Mouse (Mus musculus): ENCODE data around the gene Gm6502.
"Not testable (repeated sequence)": the region's sequence is repeated elsewhere in the genome, so short reads cannot be mapped to it uniquely, and the experiment has no call there.

Gm6502 gene

GRCm38 (mm10) chr5:94314135-94314534 lies at the start of gene Gm6502:
Gm6502 (plus strand) TSS chr5:94314435.
- DNase-seq (ENCODE audit: low spot score in 2 of 2), result not testable (repeated sequence)

GRCm38 (mm10) chr5:94306696-94307095 lies 7.5 kb upstream of the Gm6502 start, which contains the start of gene A430089I19Rik:
A430089I19Rik (minus strand) TSS chr5:94306796.
- DNase-seq (ENCODE audit: low spot score in 2 of 2), result not testable (repeated sequence)

GRCm38 (mm10) chr5:94339449-94339848 lies 25.2 kb downstream of the Gm6502 start, which contains the start of gene AA792892:
AA792892 (plus strand) TSS chr5:94339749.
- not testable (repeated sequence) for DNase-seq (ENCODE audit: low spot score in 2 of 2)
